Mouse (Mus musculus) heart, adult 8-10 months (tissue): ENCODE measurements at regions not wholly inside any gene's neighbourhood (a gene's known extent, or its start where the extent isn't known, plus 50 kb on each side); places are given as distances from the start of the nearest gene placed in this dataset.
A peak's percentile ranks its signal among the peaks of the same experiment; 100 is the strongest.

Experiments
- DNase-seq: peaks from one replicate; pipeline ENCODE4 v3.0.0; 2022; ENCODE audit warnings: low spot score

DNA sequence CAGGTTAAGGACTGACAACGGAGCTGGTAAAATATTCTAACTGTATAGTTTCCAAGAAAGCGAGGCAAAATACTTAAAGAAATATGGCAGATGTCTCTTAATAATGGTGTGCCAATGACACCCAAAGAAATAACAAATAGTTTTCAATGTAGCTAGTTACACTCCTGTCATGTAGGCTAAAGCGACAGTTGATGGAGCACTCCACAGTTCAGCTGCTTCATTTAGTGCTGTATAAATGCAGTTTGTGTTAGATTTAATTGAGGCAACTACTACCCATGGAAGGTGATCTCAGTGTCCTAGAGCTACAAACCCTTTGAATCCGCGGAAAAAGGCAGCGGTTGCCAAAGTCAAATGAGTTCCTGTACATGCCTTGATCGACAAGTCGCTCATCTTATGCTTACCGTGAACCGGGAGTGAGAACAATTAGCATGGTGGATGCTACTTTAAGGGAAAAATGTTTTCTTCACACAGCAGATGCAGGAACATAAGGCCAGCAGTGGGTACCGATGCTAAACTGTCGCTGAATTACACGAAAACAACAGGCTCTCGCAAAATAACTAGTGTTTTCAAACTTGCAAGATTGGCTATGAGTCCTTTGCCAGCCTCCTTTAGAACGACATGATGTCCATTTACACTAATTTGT lies 961.4 kb downstream of the Mat2b start:
- no peak for DNase-seq

- no peak for DNase-seq
Observed at GRCm38 (mm10) chr11:39723621-39724020, 971.4 kb downstream of the Mat2b start.

- no peak for DNase-seq
Observed at GRCm38 (mm10) chr11:39678521-39678920, 1016.5 kb downstream of the Mat2b start.

DNA sequence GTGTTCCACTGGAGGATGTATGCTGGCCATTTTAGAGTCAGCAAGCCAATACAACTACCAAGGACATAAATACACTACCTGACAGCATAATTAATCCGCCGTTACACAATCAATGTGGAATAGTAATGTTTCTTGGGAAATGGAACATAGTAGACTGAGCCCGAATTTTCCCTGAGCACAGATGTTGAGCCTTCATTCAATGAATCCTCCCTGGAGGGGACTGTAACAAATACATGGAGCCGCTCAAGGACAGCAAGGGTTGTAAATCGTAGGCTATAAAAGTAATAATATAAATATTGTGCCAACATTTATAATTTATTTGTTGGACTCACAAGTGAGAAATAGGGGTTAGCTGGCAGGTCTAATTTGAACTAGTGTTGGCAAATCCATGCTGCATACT lies 1041.4 kb downstream of the Mat2b start:
- DNase-seq, result no peak

- DNase-seq, result no peak
Observed at GRCm38 (mm10) chr11:39619356-39619755, 1075.6 kb downstream of the Mat2b start.

GRCm38 (mm10) chr11:39615843-39616242 lies 1079.2 kb downstream of the Mat2b start:
- DNase-seq, result no peak

GRCm38 (mm10) chr11:39596479-39596878 lies 1098.5 kb downstream of the Mat2b start:
- DNase-seq, result no peak

GRCm38 (mm10) chr11:39588641-39589385 lies 1106.2 kb downstream of the Mat2b start:
- DNase-seq, result peak; percentile 10

GRCm38 (mm10) chr11:39558287-39558686 lies 1136.7 kb downstream of the Mat2b start:
- no peak for DNase-seq

DNA sequence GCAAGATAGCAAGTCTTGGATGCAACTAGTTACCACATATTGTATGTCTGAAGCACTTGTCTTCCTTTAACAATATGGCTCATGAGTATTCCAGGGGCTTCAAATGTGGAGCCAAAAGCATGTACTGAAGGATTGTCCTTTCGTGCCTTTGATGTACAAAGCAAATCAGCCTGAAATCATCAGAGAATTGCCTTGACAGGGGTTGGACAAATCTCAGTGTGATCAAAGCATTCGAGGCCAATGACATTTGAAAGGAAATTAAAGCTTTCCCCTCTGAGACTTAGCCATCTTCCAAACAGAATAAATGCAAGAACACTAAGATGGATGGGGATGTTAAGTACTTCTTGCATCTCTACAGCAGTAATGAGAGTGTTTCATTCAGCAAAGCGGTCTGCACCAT lies 1144.9 kb downstream of the Mat2b start:
- DNase-seq, result no peak

GRCm38 (mm10) chr11:39524866-39525649 lies 1169.9 kb downstream of the Mat2b start:
- DNase-seq, result no peak

DNA sequence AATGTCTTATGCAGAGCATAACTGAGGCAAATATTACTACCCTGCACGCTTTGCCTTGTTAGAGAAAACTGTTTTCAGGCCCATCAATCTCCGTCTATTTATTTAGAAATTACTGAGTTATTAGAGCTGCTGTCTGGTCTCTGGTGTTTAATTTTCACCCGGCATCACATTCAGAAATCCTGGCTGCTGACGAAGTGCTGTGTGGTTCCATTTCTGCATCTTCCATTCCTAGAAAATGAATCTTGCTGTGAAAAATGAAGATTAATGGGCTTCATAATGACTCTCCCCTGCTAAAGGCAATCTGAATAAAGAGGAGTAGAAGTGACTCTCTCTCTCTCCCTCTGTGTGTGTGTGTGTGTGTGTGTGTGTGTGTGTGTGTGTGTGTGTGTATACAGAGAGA lies 1199.8 kb downstream of the Mat2b start:
- no peak for DNase-seq

DNA sequence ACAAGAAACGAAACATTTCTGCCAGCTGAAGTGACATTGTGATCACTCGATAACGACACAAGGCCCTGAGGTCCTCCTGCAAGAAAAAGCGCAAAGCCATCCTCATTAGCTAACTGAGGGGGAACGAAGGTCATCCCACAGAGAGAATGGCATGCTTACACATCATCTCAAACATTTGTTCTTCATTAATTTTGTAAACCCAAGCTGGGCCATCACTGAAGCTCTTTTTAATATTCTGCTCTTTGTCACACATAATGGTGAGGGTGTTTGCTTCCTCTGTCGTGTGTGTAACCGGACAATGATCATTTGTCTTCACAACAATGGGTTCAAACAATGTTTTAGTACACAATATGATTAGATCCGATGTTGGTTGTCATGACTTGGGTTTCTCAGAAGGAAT lies 1217.9 kb downstream of the Mat2b start:
- DNase-seq, result no peak

- no peak for DNase-seq
Observed at GRCm38 (mm10) chr11:39453329-39453952, 1241.6 kb downstream of the Mat2b start.

- no peak for DNase-seq
Observed at GRCm38 (mm10) chr11:39446374-39446773, 1248.6 kb downstream of the Mat2b start.

DNA sequence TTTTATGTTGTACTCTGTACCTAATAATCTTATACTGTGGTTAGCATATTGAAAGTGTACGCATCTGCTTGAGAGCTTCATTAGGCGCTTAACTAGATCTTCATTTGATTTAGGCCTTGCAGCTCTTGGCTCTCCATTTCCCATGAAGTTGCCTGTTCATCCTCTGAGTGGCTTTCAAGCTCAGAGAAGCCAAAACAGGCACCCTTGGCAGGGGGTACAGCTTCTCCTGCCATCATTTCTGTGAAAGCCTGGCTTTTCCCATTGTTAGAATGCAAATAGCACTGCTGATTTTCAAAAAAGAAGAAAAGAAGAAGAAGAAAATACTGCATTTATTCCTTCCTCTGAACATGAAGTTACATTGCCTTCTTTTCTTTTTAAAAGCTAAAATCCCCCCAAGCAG lies 1283.3 kb downstream of the Mat2b start:
- no peak for DNase-seq

- DNase-seq, result no peak
Observed at GRCm38 (mm10) chr11:39411182-39411581, 1283.8 kb downstream of the Mat2b start.

- DNase-seq, result no peak
Observed at GRCm38 (mm10) chr11:39364827-39365226, 1330.2 kb downstream of the Mat2b start.

DNA sequence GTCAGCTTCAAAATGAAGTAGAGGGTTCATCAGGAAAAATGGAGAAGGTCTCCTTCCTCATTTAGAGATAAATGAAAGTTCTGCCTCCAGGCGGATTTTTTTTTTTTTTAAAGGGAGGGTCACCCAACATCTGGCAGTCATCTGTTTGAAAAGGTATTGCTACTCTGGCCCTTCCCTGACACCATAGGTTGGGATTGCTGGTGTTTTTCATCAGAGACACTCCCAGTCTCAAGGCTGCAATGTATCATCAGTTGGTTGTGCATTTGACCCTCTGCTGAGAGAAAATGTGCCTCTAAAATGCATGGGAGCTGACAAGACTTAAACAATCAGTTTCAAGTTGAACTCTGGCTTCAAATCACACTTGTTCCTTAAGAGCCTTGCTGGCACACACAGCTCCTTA lies 1344.4 kb downstream of the Mat2b start:
- no peak for DNase-seq
